Mouse (Mus musculus): Measurements from ENCODE around the gene Fbh1. TPM values are rescaled to one million over a fixed set of nuclear protein-coding genes. Genes with fewer than 3 reads are reported as not detected.
A peak's percentile ranks its signal among the peaks of the same experiment; 100 is the strongest.

The Fbh1 gene
- 133 and 138 TPM in 2 replicates for polyA plus RNA-seq (2016; fragmentation: Nextera tagmentation; extraction: Ambion mirVana)

DNA sequence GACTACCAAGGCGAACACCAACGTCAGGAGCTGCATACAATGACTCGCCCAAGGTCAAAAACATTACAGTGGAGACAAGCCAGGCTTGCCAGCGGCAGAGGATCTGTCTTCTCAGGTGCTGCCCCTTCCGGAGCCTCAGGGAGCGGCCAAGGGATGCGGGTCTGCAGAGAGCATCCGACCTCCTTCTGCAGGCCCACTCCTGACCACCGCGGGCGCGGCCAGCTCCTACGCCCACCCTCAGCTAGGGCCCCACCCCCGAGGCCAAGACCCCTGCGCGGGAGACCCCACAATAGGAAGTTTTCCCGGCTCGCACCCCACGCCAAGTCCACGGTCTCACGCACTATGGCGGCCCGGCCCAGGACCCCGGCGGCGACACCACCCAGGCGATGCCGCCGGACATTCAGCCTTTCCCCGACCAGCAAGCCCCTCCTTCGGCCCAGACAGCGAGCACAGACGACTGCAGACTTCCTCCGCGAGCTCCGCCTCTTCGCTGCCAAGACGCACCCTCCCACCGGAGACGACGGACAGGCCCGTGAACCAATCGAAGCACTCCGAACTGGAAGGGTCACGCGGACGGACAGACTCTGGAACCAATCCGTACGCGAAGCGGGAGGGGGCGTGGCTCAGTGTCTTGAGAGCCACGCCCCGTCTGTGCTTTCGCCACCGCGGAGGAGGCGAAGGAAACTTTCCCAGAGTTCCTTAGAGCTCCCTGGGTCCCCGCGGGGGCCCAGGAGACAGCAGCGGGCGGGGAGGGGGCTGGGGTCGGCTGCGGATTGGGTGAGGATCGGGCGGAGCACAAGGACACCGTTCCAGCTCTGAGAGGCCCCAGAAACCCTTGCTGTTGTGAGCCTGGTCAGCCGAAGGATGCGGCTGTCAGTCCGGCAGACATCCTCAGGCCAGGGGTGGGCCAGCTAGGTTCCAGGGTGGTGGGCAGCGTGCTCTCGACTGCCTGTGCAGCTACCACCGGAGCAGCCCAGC, at the start of gene Fbh1, which contains the start of gene Ankrd16:
TSS of gene Fbh1 (minus strand) at position 492 of the 978 bp plus-strand sequence.
TSS of gene Ankrd16 (plus strand) at position 786 of the 978 bp plus-strand sequence.
- peak within 1 kb of the TSS; percentile 87 for H3K9ac ChIP-seq
- H3K4me1 ChIP-seq (replicated peaks) = peaks cover 28% of the 10 kb centered on the region
- no peaks in the 10 kb centered on the region for H3K27me3 ChIP-seq (replicated peaks)
- peak; percentile 97 for ATAC-seq (ENCODE audit: insufficient number of reproducible peaks, low FRiP score)
- H3K4me3 ChIP-seq = peak within 1 kb of the TSS; percentile 73
- H3K4me2 ChIP-seq = peak within 1 kb of the TSS; percentile 80
- WGBS = under 1% methylated on average over 73 of the region's 73 CpGs
- H3K9me3 ChIP-seq (replicated peaks) = no peaks in the 10 kb centered on the region
- H3K27ac ChIP-seq (ENCODE audit: poor library complexity, severe bottlenecking) = peak within 1 kb of the TSS; percentile 95
- peaks cover 27% of the 10 kb centered on the region for H3K36me3 ChIP-seq

DNA sequence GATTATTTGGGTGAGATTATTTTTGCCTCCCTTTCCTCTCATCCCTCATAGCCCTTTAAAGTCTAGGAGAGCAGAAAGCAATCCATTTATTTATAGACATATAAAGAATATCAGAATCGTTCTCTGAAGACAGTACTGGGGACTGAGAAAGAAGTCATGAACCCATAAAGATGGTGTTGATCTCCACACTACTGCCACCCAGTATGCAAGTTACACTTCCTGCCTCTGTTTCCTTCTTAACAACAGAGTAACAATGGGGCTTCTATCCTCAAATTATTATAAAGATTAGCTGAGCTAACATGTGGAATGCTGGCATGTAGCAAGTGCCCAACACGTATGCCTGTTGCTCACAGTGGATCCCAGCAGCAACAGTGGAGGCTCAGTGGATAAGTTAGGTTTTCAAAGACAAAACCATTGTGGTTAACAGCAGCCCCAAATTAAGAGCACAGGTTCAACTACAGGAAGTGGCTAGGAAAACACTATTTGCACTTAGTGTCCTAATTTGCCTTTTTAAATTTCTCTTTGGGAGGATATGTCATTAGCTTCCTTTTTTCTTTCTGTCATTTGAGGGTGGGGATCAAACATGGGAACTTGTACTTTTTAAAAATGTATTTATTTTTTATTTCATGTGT, 24.0 kb upstream of the Fbh1 start:
- 75% methylated on average over 2 of the region's 2 CpGs for WGBS
- Histone ChIP-seq H3K9ac (no peak overlapping the region), H3K4me1 (replicated peaks) (peaks cover 18% of the 10 kb centered on the region), H3K4me2 (no peak overlapping the region), H3K9me3 (replicated peaks) (no peaks in the 10 kb centered on the region), H3K27ac (ENCODE audit: poor library complexity, severe bottlenecking) (no peak overlapping the region), H3K4me3 (no peak overlapping the region), H3K27me3 (replicated peaks) (no peaks in the 10 kb centered on the region), H3K36me3 (no peaks in the 10 kb centered on the region)
- ATAC-seq (ENCODE audit: insufficient number of reproducible peaks, low FRiP score) = no peak

DNA sequence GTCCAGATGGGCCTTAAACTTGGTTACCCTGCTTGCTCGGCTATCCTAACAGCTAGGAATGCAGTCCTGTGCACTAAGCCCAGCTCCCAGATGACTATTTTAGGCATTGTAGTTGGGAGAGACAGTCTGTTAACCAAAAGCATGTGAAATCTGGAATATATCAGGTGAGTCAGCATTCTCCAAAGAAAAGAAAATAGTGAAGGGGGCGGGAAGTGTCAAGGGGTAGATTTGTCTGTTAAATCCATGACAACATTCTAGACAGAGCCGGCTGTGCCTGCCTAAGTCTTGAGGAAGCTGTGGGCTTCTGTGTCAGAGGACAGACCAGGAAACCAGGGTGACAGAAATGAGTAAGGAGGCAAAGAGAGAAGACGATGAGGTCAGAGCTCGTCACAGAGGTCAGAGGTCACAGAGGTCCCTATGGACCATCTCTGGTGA, 20.6 kb upstream of the Fbh1 start:
- Histone ChIP-seq H3K9ac (no peak overlapping the region), H3K4me2 (no peak overlapping the region), H3K27me3 (replicated peaks) (no peaks in the 10 kb centered on the region), H3K4me1 (replicated peaks) (peaks cover 18% of the 10 kb centered on the region), H3K4me3 (no peak overlapping the region), H3K27ac (ENCODE audit: poor library complexity, severe bottlenecking) (no peak overlapping the region), H3K9me3 (replicated peaks) (no peaks in the 10 kb centered on the region), H3K36me3 (peaks cover 7% of the 10 kb centered on the region)
- WGBS = 41% methylated on average over 5 of the region's 5 CpGs
- no peak; the same call in 1 of the 2 replicates for ATAC-seq (ENCODE audit: insufficient number of reproducible peaks, low FRiP score)

DNA sequence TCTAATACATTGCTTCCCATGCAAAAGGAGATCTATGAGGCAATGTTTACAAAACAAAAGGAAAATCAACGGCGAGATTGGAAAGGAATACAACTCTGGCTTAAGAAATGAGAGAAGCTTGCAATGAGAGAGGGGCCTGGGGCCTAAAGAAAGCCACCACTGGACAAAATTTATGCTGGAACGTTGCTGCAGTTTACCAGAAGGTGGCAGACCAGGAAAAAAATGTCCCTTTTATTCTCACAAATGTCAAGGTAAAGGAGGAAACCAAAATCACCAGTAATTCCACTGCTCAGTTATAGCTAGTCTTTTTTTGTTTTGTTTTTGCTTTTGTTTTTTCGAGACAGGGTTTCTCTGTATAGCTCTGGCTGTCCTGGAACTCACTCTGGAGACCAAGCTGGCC, 17.3 kb upstream of the Fbh1 start:
- Histone ChIP-seq H3K27me3 (replicated peaks) (no peaks in the 10 kb centered on the region), H3K4me3 (no peak overlapping the region), H3K36me3 (peaks cover 36% of the 10 kb centered on the region), H3K9ac (no peak overlapping the region), H3K27ac (ENCODE audit: poor library complexity, severe bottlenecking) (no peak overlapping the region), H3K9me3 (replicated peaks) (0 out of 2 replicates have a peak, but pooled peaks cover 3% of the 10 kb centered on the region), H3K4me2 (no peak overlapping the region), H3K4me1 (replicated peaks) (peaks cover 18% of the 10 kb centered on the region)
- WGBS = 74% methylated on average over 4 of the region's 4 CpGs
- no peak for ATAC-seq (ENCODE audit: insufficient number of reproducible peaks, low FRiP score)

DNA sequence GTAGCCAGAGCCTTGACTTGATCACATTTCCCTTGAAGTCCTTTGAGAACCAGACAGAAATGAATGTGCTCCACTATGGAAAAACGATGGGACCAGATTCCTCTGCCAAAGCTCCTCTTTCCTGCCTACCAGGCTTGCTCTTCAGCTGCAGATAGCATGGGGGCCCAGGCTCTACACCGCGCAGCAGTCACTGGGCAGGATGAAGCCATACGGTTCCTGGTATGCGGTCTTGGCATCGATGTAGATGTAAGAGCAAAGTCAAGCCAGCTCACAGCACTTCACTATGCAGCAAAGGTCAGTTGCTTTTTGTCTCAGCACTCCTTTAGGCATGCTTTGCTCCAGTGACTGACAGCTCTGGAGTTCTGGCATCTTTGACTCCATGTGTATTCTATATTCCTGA, 6.8 kb upstream of the Fbh1 start:
- 93% methylated on average over 6 of the region's 6 CpGs for WGBS
- Histone ChIP-seq H3K4me3 (no peak overlapping the region), H3K9ac (no peak overlapping the region), H3K9me3 (replicated peaks) (no peaks in the 10 kb centered on the region), H3K4me2 (no peak overlapping the region), H3K27ac (ENCODE audit: poor library complexity, severe bottlenecking) (no peak overlapping the region), H3K4me1 (replicated peaks) (peaks cover 10% of the 10 kb centered on the region), H3K36me3 (peaks cover 86% of the 10 kb centered on the region), H3K27me3 (replicated peaks) (no peaks in the 10 kb centered on the region)
- ATAC-seq (ENCODE audit: insufficient number of reproducible peaks, low FRiP score) = no peak

DNA sequence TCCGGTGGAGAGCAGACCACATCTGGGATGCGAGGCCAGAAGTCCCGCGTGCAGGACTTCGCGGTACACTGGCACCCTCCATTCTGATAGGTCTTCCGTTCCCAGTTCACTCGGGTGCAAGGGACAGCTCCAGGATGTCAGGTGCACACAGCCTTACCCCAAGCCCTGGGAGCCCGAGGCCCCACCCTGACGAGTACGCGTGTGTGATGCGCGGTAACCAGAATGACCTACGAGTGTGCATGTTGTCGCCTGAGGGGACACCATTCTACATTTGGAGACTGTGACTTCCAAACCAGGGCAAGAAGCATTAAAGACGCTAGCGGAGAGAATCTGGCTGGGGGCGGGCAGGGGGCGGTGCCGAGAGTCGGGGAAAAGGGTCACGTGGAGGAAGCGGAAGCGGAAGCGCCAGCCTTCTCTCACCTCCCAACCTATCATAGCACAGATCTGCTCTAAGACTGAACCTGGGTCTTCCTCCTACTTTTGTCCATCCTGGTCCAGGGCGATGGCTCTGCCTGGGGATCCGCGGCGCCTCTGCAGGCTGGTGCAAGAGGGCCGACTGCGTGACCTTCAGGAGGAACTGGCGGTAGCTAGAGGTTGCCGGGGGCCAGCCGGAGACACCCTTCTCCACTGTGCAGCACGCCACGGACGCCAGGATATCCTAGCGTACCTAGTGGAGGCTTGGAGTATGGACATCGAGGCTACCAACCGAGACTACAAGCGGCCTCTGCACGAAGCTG, 873 bp upstream of the Fbh1 start:
- H3K4me1 ChIP-seq (replicated peaks) = peaks cover 26% of the 10 kb centered on the region
- peak overlapping the region; percentile 73 for H3K4me3 ChIP-seq
- no peaks in the 10 kb centered on the region for H3K27me3 ChIP-seq (replicated peaks)
- ATAC-seq (ENCODE audit: insufficient number of reproducible peaks, low FRiP score) = peak; percentile 90
- no peaks in the 10 kb centered on the region for H3K9me3 ChIP-seq (replicated peaks)
- H3K36me3 ChIP-seq = peaks cover 36% of the 10 kb centered on the region
- peak overlapping the region; percentile 95 for H3K27ac ChIP-seq (ENCODE audit: poor library complexity, severe bottlenecking)
- WGBS = under 1% methylated on average over 43 of the region's 43 CpGs
- peak overlapping the region; percentile 87 for H3K9ac ChIP-seq
- peak overlapping the region; percentile 80 for H3K4me2 ChIP-seq

DNA sequence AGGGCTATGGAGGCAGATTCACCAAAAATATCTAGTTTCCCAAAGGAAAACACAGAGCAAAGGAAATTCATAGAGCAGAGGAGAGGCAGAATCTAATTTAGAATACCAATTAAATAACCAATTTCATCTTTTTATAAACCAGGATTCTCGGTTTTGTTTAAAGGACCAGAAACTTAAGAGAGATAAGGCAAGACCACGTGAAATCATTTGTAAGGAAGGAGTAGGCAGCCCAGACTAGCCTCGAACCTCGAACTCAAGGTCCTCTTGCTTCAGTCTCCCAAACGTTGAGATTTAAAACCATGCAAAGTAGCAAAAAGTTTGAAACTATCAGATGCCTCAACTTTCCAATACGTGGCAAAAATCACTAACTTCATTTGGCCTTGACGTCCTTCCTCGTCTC, 967 bp downstream of the Fbh1 start:
- no peaks in the 10 kb centered on the region for H3K27me3 ChIP-seq (replicated peaks)
- H3K4me1 ChIP-seq (replicated peaks) = peaks cover 33% of the 10 kb centered on the region
- peak overlapping the region; percentile 90; the same call in 1 of the 2 replicates for H3K27ac ChIP-seq (ENCODE audit: poor library complexity, severe bottlenecking)
- H3K36me3 ChIP-seq = peaks cover 18% of the 10 kb centered on the region
- H3K9me3 ChIP-seq (replicated peaks) = no peaks in the 10 kb centered on the region
- H3K4me2 ChIP-seq = peak overlapping the region; percentile 80
- peak overlapping the region; percentile 73 for H3K4me3 ChIP-seq
- ATAC-seq (ENCODE audit: insufficient number of reproducible peaks, low FRiP score) = no peak
- 47% methylated on average over 8 of the region's 8 CpGs for WGBS
- H3K9ac ChIP-seq = peak overlapping the region; percentile 84

DNA sequence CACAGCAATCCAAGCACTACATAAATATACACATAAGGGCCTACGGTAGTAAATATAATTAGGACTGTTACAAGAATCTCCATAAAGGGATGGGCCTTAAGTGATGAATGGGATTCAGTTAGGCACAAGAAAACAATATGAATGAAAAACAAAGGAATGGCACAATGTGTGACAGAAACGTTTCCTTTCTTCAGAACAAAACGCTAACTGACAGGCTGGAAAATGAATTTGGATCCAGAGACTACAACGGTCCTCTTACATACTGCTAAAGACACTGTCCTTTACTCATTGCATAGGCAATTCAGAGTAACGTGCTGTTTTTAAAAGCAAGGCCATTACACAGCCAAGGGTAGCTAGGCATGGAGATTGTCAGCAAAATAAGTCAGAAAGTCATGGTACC, 2.3 kb downstream of the Fbh1 start:
- no peak for ATAC-seq (ENCODE audit: insufficient number of reproducible peaks, low FRiP score)
- Histone ChIP-seq H3K4me2 (no peak overlapping the region), H3K4me1 (replicated peaks) (peaks cover 35% of the 10 kb centered on the region), H3K9ac (no peak overlapping the region), H3K27me3 (replicated peaks) (no peaks in the 10 kb centered on the region), H3K9me3 (replicated peaks) (no peaks in the 10 kb centered on the region), H3K27ac (ENCODE audit: poor library complexity, severe bottlenecking) (no peak overlapping the region), H3K36me3 (peaks cover 7% of the 10 kb centered on the region; the same call in 1 of the 2 replicates), H3K4me3 (no peak overlapping the region)
- 88% methylated on average over 5 of the region's 5 CpGs for WGBS

DNA sequence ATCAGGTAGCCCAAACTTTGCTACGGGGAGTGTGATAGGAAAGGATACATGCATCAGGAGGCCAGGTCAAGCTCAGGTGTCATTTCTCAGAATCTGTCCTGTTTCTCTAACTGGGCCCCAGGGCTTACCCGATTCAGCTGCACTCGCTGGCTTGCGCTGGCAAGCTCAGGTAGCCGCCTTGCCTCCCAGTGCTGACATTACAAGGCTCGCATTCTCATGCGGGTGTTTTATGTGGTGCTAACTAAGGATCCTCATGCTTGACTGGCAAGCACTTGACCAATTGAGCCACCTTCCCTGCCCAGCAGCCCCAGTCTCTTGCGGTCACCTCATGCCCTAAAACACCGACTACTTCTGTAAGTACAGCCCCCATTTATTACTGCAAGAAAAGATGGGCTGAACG, 3.0 kb downstream of the Fbh1 start:
- H3K36me3 ChIP-seq = peaks cover 5% of the 10 kb centered on the region
- no peaks in the 10 kb centered on the region for H3K27me3 ChIP-seq (replicated peaks)
- no peak overlapping the region for H3K27ac ChIP-seq (ENCODE audit: poor library complexity, severe bottlenecking)
- 86% methylated on average over 10 of the region's 10 CpGs for WGBS
- H3K9me3 ChIP-seq (replicated peaks) = no peaks in the 10 kb centered on the region
- H3K4me2 ChIP-seq = no peak overlapping the region
- H3K4me1 ChIP-seq (replicated peaks) = peaks cover 28% of the 10 kb centered on the region
- no peak overlapping the region for H3K9ac ChIP-seq
- ATAC-seq (ENCODE audit: insufficient number of reproducible peaks, low FRiP score) = no peak
- H3K4me3 ChIP-seq = no peak overlapping the region

DNA sequence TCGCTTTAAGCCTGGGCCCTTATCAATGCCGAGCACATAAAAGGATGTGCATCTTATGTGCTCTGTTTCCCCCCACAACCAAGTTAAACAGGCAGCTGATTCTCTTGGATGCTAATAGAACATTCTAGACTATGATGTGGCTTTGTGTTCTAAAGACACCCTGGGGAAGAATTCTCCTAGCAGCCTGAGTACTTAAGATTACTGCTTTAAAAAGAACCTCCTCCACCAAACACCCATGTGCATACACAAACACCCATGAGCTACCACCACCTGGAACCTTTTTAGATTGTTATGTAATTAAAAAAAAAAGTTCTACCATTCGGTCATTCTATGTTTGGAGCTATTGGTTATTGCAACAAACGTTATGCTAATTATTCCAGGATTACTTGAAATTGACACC, 5.0 kb downstream of the Fbh1 start:
- peaks cover 23% of the 10 kb centered on the region for H3K4me1 ChIP-seq (replicated peaks)
- no peaks in the 10 kb centered on the region for H3K27me3 ChIP-seq (replicated peaks)
- no peak for ATAC-seq (ENCODE audit: insufficient number of reproducible peaks, low FRiP score)
- H3K4me2 ChIP-seq = no peak overlapping the region
- 74% methylated on average over 4 of the region's 4 CpGs for WGBS
- no peak overlapping the region for H3K27ac ChIP-seq (ENCODE audit: poor library complexity, severe bottlenecking)
- H3K4me3 ChIP-seq = no peak overlapping the region
- peaks cover 16% of the 10 kb centered on the region for H3K36me3 ChIP-seq
- H3K9ac ChIP-seq = no peak overlapping the region
- no peaks in the 10 kb centered on the region for H3K9me3 ChIP-seq (replicated peaks)
